Mouse (Mus musculus) thymus, postnatal 0 days (tissue): ENCODE measurements around the gene Camk2d. TPM values are rescaled to one million over a fixed set of nuclear protein-coding genes. Genes with fewer than 3 reads are reported as not detected.

Source experiments
- DNase-seq: peaks from one replicate; pipeline ENCODE4 v3.0.0-alpha.2; 2015; ENCODE audit warnings: low spot score
- polyA plus RNA-seq: library from polyadenylated mRNA; unstranded; fragments of >200 nt; fragmentation: Nextera tagmentation; extraction: Ambion mirVana; gene quantifications from 2 replicates; pipeline ENCODE4 v1.2.1, GENCODE M21; 2015

Gene Camk2d
- polyA plus RNA-seq, 1 experiment from 2014 or later = 39.5 TPM

GRCm38 (mm10) chr3:126797810-126798209 lies 201.7 kb downstream of the Camk2d start:
- DNase-seq = no peak

- no peak for DNase-seq
These were observed 206.9 kb downstream of the Camk2d start for GRCm38 (mm10) chr3:126802988-126803387.

GRCm38 (mm10) chr3:126804968-126805367 lies 208.9 kb downstream of the Camk2d start:
- no peak for DNase-seq

- DNase-seq = no peak
These were observed 210.0 kb downstream of the Camk2d start for GRCm38 (mm10) chr3:126806145-126806544.

GRCm38 (mm10) chr3:126809915-126810314 lies 213.8 kb downstream of the Camk2d start:
- no peak for DNase-seq

- no peak for DNase-seq
These were observed 214.4 kb downstream of the Camk2d start for GRCm38 (mm10) chr3:126810372-126811090.

GRCm38 (mm10) chr3:126811646-126812045 lies 215.5 kb downstream of the Camk2d start:
- DNase-seq = no peak

GRCm38 (mm10) chr3:126822374-126822773 lies 226.3 kb downstream of the Camk2d start:
- no peak for DNase-seq

GRCm38 (mm10) chr3:126824930-126825329 lies 228.8 kb downstream of the Camk2d start:
- DNase-seq = no peak

- DNase-seq = no peak
These were observed 230.1 kb downstream of the Camk2d start for GRCm38 (mm10) chr3:126826172-126826571.

- no peak for DNase-seq
These were observed 231.8 kb downstream of the Camk2d start for GRCm38 (mm10) chr3:126827900-126828299.

- no peak for DNase-seq
These were observed 233.7 kb downstream of the Camk2d start for GRCm38 (mm10) chr3:126829817-126830216.

- no peak for DNase-seq
These were observed 235.5 kb downstream of the Camk2d start for GRCm38 (mm10) chr3:126831418-126832138.

GRCm38 (mm10) chr3:126834641-126835167 lies 238.6 kb downstream of the Camk2d start:
- peak; percentile 27 for DNase-seq

GRCm38 (mm10) chr3:126842780-126843179 lies 246.7 kb downstream of the Camk2d start:
- no peak for DNase-seq

GRCm38 (mm10) chr3:126844809-126845208 lies 248.7 kb downstream of the Camk2d start:
- DNase-seq = no peak

GRCm38 (mm10) chr3:126848081-126848480 lies 252.0 kb downstream of the Camk2d start:
- DNase-seq = no peak

GRCm38 (mm10) chr3:126860442-126860841 lies 264.3 kb downstream of the Camk2d start:
- no peak for DNase-seq

- no peak for DNase-seq
These were observed 273.5 kb downstream of the Camk2d start for GRCm38 (mm10) chr3:126869561-126869960.

- DNase-seq = no peak
These were observed 274.6 kb downstream of the Camk2d start for GRCm38 (mm10) chr3:126870688-126871087.

GRCm38 (mm10) chr3:126878233-126878632 lies 282.1 kb downstream of the Camk2d start:
- DNase-seq = no peak

- DNase-seq = no peak
These were observed 290.0 kb downstream of the Camk2d start for GRCm38 (mm10) chr3:126886090-126886489.
